Mouse (Mus musculus): ENCODE results near the gene Gm9913. TPM values are rescaled to one million over a fixed set of nuclear protein-coding genes. Genes with fewer than 3 reads are reported as not detected.

Gm9913 gene
- polyA plus RNA-seq (2012; rRNA removed): 0.04 and 0.09 TPM in 2 replicates

DNA sequence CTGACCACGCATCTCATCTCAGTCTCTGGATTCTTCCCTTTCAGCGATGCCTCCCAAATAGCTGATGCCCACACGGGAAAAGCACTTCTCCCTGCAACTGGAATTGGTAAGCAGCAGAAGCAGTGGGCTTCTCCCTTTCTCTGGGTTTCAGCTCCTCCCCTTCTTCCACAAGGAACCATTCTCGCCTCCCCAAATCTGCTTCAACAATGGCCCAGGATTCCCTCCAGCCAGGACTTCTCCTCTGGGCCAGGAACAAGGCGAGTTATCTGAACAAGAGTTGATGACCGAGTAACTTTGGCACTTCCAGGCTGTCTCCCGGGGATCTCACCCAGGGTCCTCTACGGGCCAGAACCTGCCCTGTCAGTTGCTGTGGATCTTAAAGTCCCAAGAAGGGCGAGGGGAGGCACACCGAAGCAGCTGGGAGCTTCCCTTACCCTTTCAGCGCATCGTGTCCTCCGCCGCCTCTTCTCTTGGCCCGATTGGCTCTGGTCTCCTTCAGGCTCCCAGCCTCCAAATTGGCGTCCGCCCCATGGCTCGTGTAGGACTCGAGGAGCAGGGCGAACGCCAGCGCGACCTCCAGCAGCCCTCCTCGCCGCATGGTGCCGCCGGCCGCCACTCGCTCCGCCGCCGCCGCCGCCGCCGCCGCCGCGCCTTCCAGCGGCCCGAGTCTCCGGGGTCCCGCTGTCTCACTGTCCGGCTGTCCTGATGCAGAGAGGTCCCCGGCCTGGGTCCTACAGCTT lies at the start of gene Gm9913:
TSS of gene Gm9913 (plus strand) at position 84 of the 740 bp plus-strand sequence.

GRCm38 (mm10) chr2:125507893-125508292 lies 3.0 kb downstream of the Gm9913 start, which contains the start of gene Fbn1:
Gene Fbn1 (minus strand): TSS chr2:125507993.

Other genes starting within 250 kb of the Gm9913 start
- gene Fbn1, start 2.9 kb downstream of the Gm9913 start, polyA plus RNA-seq (2012; rRNA removed): 5.9 and 13.8 TPM in 2 replicates
- gene Cep152, start 120.0 kb downstream of the Gm9913 start, polyA plus RNA-seq (2012; rRNA removed): 5.4 and 6.1 TPM in 2 replicates
- 280 and 282 TPM in 2 replicates for gene Eid1, start 168.0 kb downstream of the Gm9913 start, polyA plus RNA-seq (2012; rRNA removed)
- gene Shc4, start 219.1 kb downstream of the Gm9913 start, polyA plus RNA-seq (2012; rRNA removed): 1.6 and 2.7 TPM in 2 replicates